8 mouse cellular contexts compared by ENCODE assay signal in genomic region chr5:122991350-122992004, GRCm38 (mm10). TPM values are rescaled to one million over a fixed set of nuclear protein-coding genes. Genes with fewer than 3 reads are reported as not detected.
A peak's percentile ranks its signal among the peaks of the same experiment; 100 is the strongest.
DNase-seq lines count a peak whose midpoint lies in the region; ATAC-seq and TF ChIP-seq lines count a peak whose summit lies in the region.
"Had no signal": no experiment of that assay in that cellular context is flagged by ENCODE, and none has a peak within 500 bp of the region (broad histone marks: within the 10 kb centered on the region; RNA-seq: fewer than 3 reads in every experiment).

No protein-coding gene starts in this region.

- H3K9ac ChIP-seq in lung, embryonic 14.5 days, result 0 out of 2 replicates have a peak overlapping the region, but pooled peaks have one; percentile 28
- H3K9ac ChIP-seq in hindbrain, embryonic 14.5 days, result peak overlapping the region; percentile 69; the same call in 1 of the 2 replicates

- no peak for ATAC-seq in lung, embryonic 14.5 days (ENCODE audit: insufficient read depth)
- no peak for ATAC-seq in hindbrain, embryonic 14.5 days (ENCODE audit: low FRiP score)
- ATAC-seq in erythroid progenitor cell, adult 5-6 weeks (replicated peaks; ENCODE audit: low FRiP score, poor library complexity, severe bottlenecking), result no peak

- TF ChIP-seq CTCF in lung, embryonic 14.5 days (IDR thresholded peaks at IDR 0.05; ENCODE audit: low read depth), result no peak

- DNase-seq in lung, embryonic 14.5 days, result peak; percentile 56
- no peak for DNase-seq in lung, postnatal 25 days (ENCODE audit: low spot score)
- peak; percentile 16 for DNase-seq in embryonic facial prominence, embryonic 10.5 days (ENCODE audit: low spot score)
- no peak for DNase-seq in hindbrain, embryonic 14.5 days (ENCODE audit: low spot score)
- DNase-seq in naive thymus-derived CD4-positive, alpha-beta T cell, adult 2 months (ENCODE audit: low read depth), result peak; percentile 45
- DNase-seq in urinary bladder, postnatal 10 days (ENCODE audit: low spot score), result no peak
- DNase-seq: kidney, adult 2 months had no signal

- 18% methylated on average over 5 of the region's 5 CpGs for WGBS in lung, embryonic 14.5 days
- WGBS in embryonic facial prominence, embryonic 10.5 days, result 29% methylated on average over 5 of the region's 5 CpGs
- 17% methylated on average over 5 of the region's 5 CpGs for WGBS in hindbrain, embryonic 14.5 days

- H3K27me3 ChIP-seq in lung, embryonic 14.5 days (ENCODE audit: insufficient read depth, low read length), result no peaks in the 10 kb centered on the region
- H3K27me3 ChIP-seq in embryonic facial prominence, embryonic 10.5 days (replicated peaks; ENCODE audit: low read depth, poor library complexity, severe bottlenecking), result no peaks in the 10 kb centered on the region
- no peaks in the 10 kb centered on the region for H3K27me3 ChIP-seq in hindbrain, embryonic 14.5 days (ENCODE audit: control insufficient read depth, insufficient read depth, low read length)

- peak overlapping the region; percentile 67; the same call in 1 of the 2 replicates for H3K4me3 ChIP-seq in lung, embryonic 14.5 days (ENCODE audit: low read depth, low read length)
- peak overlapping the region; percentile 83 for H3K4me3 ChIP-seq in embryonic facial prominence, embryonic 10.5 days
- no peak overlapping the region for H3K4me3 ChIP-seq in hindbrain, embryonic 14.5 days (replicated peaks; ENCODE audit: low read length)

- H3K27ac ChIP-seq in lung, embryonic 14.5 days (ENCODE audit: low read depth), result peak overlapping the region; percentile 59
- H3K27ac ChIP-seq in embryonic facial prominence, embryonic 10.5 days (replicated peaks), result peak overlapping the region; percentile 98
- H3K27ac ChIP-seq in hindbrain, embryonic 14.5 days, result no peak overlapping the region

- H3K9me3 ChIP-seq in lung, embryonic 14.5 days (ENCODE audit: low read depth, low read length), result no peaks in the 10 kb centered on the region
- H3K9me3 ChIP-seq in embryonic facial prominence, embryonic 10.5 days, result no peaks in the 10 kb centered on the region
- H3K9me3 ChIP-seq in hindbrain, embryonic 14.5 days (ENCODE audit: control insufficient read depth, low read length), result no peaks in the 10 kb centered on the region

- H3K4me1 ChIP-seq in lung, embryonic 14.5 days (ENCODE audit: insufficient read depth), result peaks cover 5% of the 10 kb centered on the region
- peaks cover 82% of the 10 kb centered on the region for H3K4me1 ChIP-seq in embryonic facial prominence, embryonic 10.5 days
- peaks cover 33% of the 10 kb centered on the region for H3K4me1 ChIP-seq in hindbrain, embryonic 14.5 days (replicated peaks; ENCODE audit: control insufficient read depth, insufficient read depth, low read length)

- H3K36me3 ChIP-seq in lung, embryonic 14.5 days (ENCODE audit: insufficient read depth), result no peaks in the 10 kb centered on the region
- 0 out of 2 replicates have a peak, but pooled peaks cover 4% of the 10 kb centered on the region for H3K36me3 ChIP-seq in embryonic facial prominence, embryonic 10.5 days (replicated peaks)
- no peaks in the 10 kb centered on the region for H3K36me3 ChIP-seq in hindbrain, embryonic 14.5 days (replicated peaks; ENCODE audit: control insufficient read depth, insufficient read depth)

- peak overlapping the region; percentile 100 for H3K4me2 ChIP-seq in lung, embryonic 14.5 days
- H3K4me2 ChIP-seq in hindbrain, embryonic 14.5 days (replicated peaks), result peak overlapping the region; percentile 99

RNA-seq across cellular contexts. Expression of gene Kdm2b, which starts 1.9 kb away (rescaled TPM):
- 38.5 and 46.7 TPM in 2 replicates for polyA plus RNA-seq in lung, embryonic 14.5 days (2014; fragmentation: Nextera tagmentation; extraction: Ambion mirVana)
- 88.1 and 92.1 TPM in 2 replicates for polyA plus RNA-seq in embryonic facial prominence, embryonic 10.5 days (2016; fragmentation: Nextera tagmentation; extraction: Ambion mirVana)
- polyA plus RNA-seq in hindbrain, embryonic 14.5 days (2014; fragmentation: Nextera tagmentation; extraction: Ambion mirVana), result 80.8 and 87.1 TPM in 2 replicates
- 7.5 and 13.0 TPM in 2 replicates for total RNA-seq in erythroid progenitor cell, adult 5-6 weeks (2015; ENCODE audit: low replicate concordance)
- 13.0 and 14.9 TPM in 2 replicates for total RNA-seq in erythroid progenitor cell, adult 5-6 weeks (2017; ENCODE audit: low replicate concordance)

RNA-seq across cellular contexts. Expression of gene Orai1, which starts 23.4 kb away (rescaled TPM):
- 16.8 and 18.2 TPM in 2 replicates for polyA plus RNA-seq in lung, embryonic 14.5 days (2014; fragmentation: Nextera tagmentation; extraction: Ambion mirVana)
- polyA plus RNA-seq in embryonic facial prominence, embryonic 10.5 days (2016; fragmentation: Nextera tagmentation; extraction: Ambion mirVana), result 8.4 and 8.7 TPM in 2 replicates
- polyA plus RNA-seq in hindbrain, embryonic 14.5 days (2014; fragmentation: Nextera tagmentation; extraction: Ambion mirVana), result 16.2 and 18.0 TPM in 2 replicates
- 5.0 and 24.3 TPM in 2 replicates for total RNA-seq in erythroid progenitor cell, adult 5-6 weeks (2015; ENCODE audit: low replicate concordance)
- 3.5 and 4.0 TPM in 2 replicates for total RNA-seq in erythroid progenitor cell, adult 5-6 weeks (2017; ENCODE audit: low replicate concordance)

RNA-seq across cellular contexts. Expression of gene Morn3, which starts 55.3 kb away (rescaled TPM):
- polyA plus RNA-seq in lung, embryonic 14.5 days (2014; fragmentation: Nextera tagmentation; extraction: Ambion mirVana), result 0.72 TPM in 1 of 2 replicates, not detected in the other
- not detected in 2 replicates for polyA plus RNA-seq in embryonic facial prominence, embryonic 10.5 days (2016; fragmentation: Nextera tagmentation; extraction: Ambion mirVana)
- 0.79 TPM in 1 of 2 replicates, not detected in the other for polyA plus RNA-seq in hindbrain, embryonic 14.5 days (2014; fragmentation: Nextera tagmentation; extraction: Ambion mirVana)
- not detected in 2 replicates for total RNA-seq in erythroid progenitor cell, adult 5-6 weeks (2015; ENCODE audit: low replicate concordance)
- not detected in 2 replicates for total RNA-seq in erythroid progenitor cell, adult 5-6 weeks (2017; ENCODE audit: low replicate concordance)

Comparison
In these comparisons a context has a peak if more than half of its experiments do, and no peak if none do; other contexts are left out.
1. DNase-seq: peak in lung, embryonic 14.5 days (single experiment), embryonic facial prominence, embryonic 10.5 days (single experiment) and naive thymus-derived CD4-positive, alpha-beta T cell, adult 2 months (single experiment); none in lung, postnatal 25 days (single experiment), hindbrain, embryonic 14.5 days (single experiment) and urinary bladder, postnatal 10 days (single experiment).